10 mouse cellular contexts compared by ENCODE assay signal in genomic region chr11:88488941-88489724, GRCm38 (mm10).
DNase-seq lines count a peak whose midpoint lies in the region; ATAC-seq and TF ChIP-seq lines count a peak whose summit lies in the region.
"Had no signal": no experiment of that assay in that cellular context is flagged by ENCODE, and none has a peak within 500 bp of the region (broad histone marks: within the 10 kb centered on the region; RNA-seq: fewer than 3 reads in every experiment).

No protein-coding gene starts in this region.

- H3K27ac ChIP-seq in forebrain, embryonic 16.5 days (ENCODE audit: low read length), result peak overlapping the region; percentile 56; the same call in 1 of the 2 replicates
- peak overlapping the region; percentile 66 for H3K27ac ChIP-seq in hindbrain, embryonic 15.5 days (replicated peaks)
- H3K27ac ChIP-seq in olfactory bulb, adult 2 months (ENCODE audit: insufficient read depth, low read depth, low read length), result peak overlapping the region; percentile 68; the same call in 1 of the 2 replicates
- H3K27ac ChIP-seq in intestine, embryonic 16.5 days (ENCODE audit: low read length), result no peak overlapping the region
- H3K27ac ChIP-seq: macrophage had no signal

- no peak for TF ChIP-seq POLR2A in olfactory bulb, adult 2 months (IDR thresholded peaks at IDR 0.05; ENCODE audit: insufficient read depth, low read depth, low read length)

- no peak overlapping the region for H3K4me2 ChIP-seq in forebrain, embryonic 16.5 days (ENCODE audit: low read length)
- H3K4me2 ChIP-seq in hindbrain, embryonic 15.5 days, result no peak overlapping the region
- H3K4me2 ChIP-seq in intestine, embryonic 16.5 days (ENCODE audit: low read depth, low read length), result no peak overlapping the region

- 42% methylated on average over 17 of the region's 17 CpGs for WGBS in forebrain, embryonic 16.5 days
- 37% methylated on average over 17 of the region's 17 CpGs for whole genome bisulfite sequencing in hindbrain, embryonic 15.5 days
- 64% methylated on average over 17 of the region's 17 CpGs for WGBS in olfactory bulb, adult 2 months
- 80% methylated on average over 17 of the region's 17 CpGs for WGBS in intestine, embryonic 16.5 days

- H3K9ac ChIP-seq in forebrain, embryonic 16.5 days (replicated peaks; ENCODE audit: low read depth, low read length), result no peak overlapping the region
- H3K9ac ChIP-seq in hindbrain, embryonic 15.5 days, result no peak overlapping the region
- H3K9ac ChIP-seq in intestine, embryonic 16.5 days (ENCODE audit: low read depth, low read length), result no peak overlapping the region

- peaks cover 33% of the 10 kb centered on the region for H3K4me1 ChIP-seq in forebrain, embryonic 16.5 days (replicated peaks; ENCODE audit: control insufficient read depth, insufficient read depth, low read length)
- H3K4me1 ChIP-seq in hindbrain, embryonic 15.5 days (replicated peaks), result peaks cover 66% of the 10 kb centered on the region
- H3K4me1 ChIP-seq in olfactory bulb, adult 2 months (ENCODE audit: control insufficient read depth, insufficient read depth, low read length), result peaks cover 23% of the 10 kb centered on the region
- H3K4me1 ChIP-seq in intestine, embryonic 16.5 days (ENCODE audit: control insufficient read depth, insufficient read depth, low read length), result peaks cover 15% of the 10 kb centered on the region

- no peak for TF ChIP-seq CTCF in olfactory bulb, adult 2 months (IDR thresholded peaks at IDR 0.05; ENCODE audit: insufficient read depth, low read depth, low read length)

- H3K9me3 ChIP-seq in forebrain, embryonic 16.5 days (ENCODE audit: control insufficient read depth, low read length), result no peaks in the 10 kb centered on the region
- no peaks in the 10 kb centered on the region for H3K9me3 ChIP-seq in hindbrain, embryonic 15.5 days
- H3K9me3 ChIP-seq in intestine, embryonic 16.5 days (ENCODE audit: control insufficient read depth, low read length), result no peaks in the 10 kb centered on the region

- peak; percentile 29; the same call in 1 of the 2 replicates for ATAC-seq in forebrain, embryonic 16.5 days
- 0 out of 2 replicates have a peak, but pooled peaks have one; percentile 20 for ATAC-seq in hindbrain, embryonic 15.5 days (ENCODE audit: low FRiP score, low read depth)
- no peak for ATAC-seq in inflammation-experienced regulatory T-cells, adult 6 months
- no peak for ATAC-seq in intestine, embryonic 16.5 days

- DNase-seq in right cerebral cortex, postnatal 4 days, result peak; percentile 22
- DNase-seq in right cerebral cortex, postnatal 25 days, result no peak
- no peak for DNase-seq in layer of hippocampus, adult 18-20 months (ENCODE audit: low spot score in 2 of 2)

- no peak overlapping the region for H3K4me3 ChIP-seq in forebrain, embryonic 16.5 days (replicated peaks; ENCODE audit: low read length)
- H3K4me3 ChIP-seq in hindbrain, embryonic 15.5 days, result no peak overlapping the region
- H3K4me3 ChIP-seq in olfactory bulb, adult 2 months (ENCODE audit: insufficient read depth, low read depth, low read length), result no peak overlapping the region
- H3K4me3 ChIP-seq in intestine, embryonic 16.5 days (ENCODE audit: low read length), result no peak overlapping the region

- H3K27me3 ChIP-seq in forebrain, embryonic 16.5 days (replicated peaks; ENCODE audit: control insufficient read depth, insufficient read depth, low read length), result no peaks in the 10 kb centered on the region
- H3K27me3 ChIP-seq in hindbrain, embryonic 15.5 days, result no peaks in the 10 kb centered on the region
- no peaks in the 10 kb centered on the region for H3K27me3 ChIP-seq in intestine, embryonic 16.5 days (replicated peaks; ENCODE audit: control insufficient read depth, insufficient read depth, low read length)
- H3K27me3 ChIP-seq: Patski had no signal

- H3K36me3 ChIP-seq in forebrain, embryonic 16.5 days (ENCODE audit: control insufficient read depth, insufficient read depth), result no peaks in the 10 kb centered on the region
- H3K36me3 ChIP-seq in hindbrain, embryonic 15.5 days, result no peaks in the 10 kb centered on the region
- H3K36me3 ChIP-seq in intestine, embryonic 16.5 days (ENCODE audit: control insufficient read depth, insufficient read depth, low read length), result no peaks in the 10 kb centered on the region

Comparison
In these comparisons a context has a peak if more than half of its experiments do, and no peak if none do; other contexts are left out.
1. ATAC-seq: peak in forebrain, embryonic 16.5 days (single experiment) and hindbrain, embryonic 15.5 days (single experiment); none in inflammation-experienced regulatory T-cells, adult 6 months (single experiment) and intestine, embryonic 16.5 days (single experiment).